In genomic region chr11:55170501-55170900, GRCm38 (mm10) we compare ENCODE assay signal across 23 mouse cellular contexts. TPM values are rescaled to one million over a fixed set of nuclear protein-coding genes. Genes with fewer than 3 reads are reported as not detected.
"Had no signal": no experiment of that assay in that cellular context is flagged by ENCODE, and none has a peak within 500 bp of the region (broad histone marks: within the 10 kb centered on the region; RNA-seq: fewer than 3 reads in every experiment).

No protein-coding gene starts in this region.

- DNase-seq: gastrocnemius, adult 2 months; gastrocnemius, postnatal 10 days; gastrocnemius, postnatal 25 days; heart, adult 18-20 months; heart, postnatal 10 days; heart, postnatal 4 days; kidney, adult 18-20 months; kidney, adult 8-10 months; kidney, postnatal 10 days; kidney, postnatal 25 days; kidney, postnatal 4 days; liver; liver, embryonic 13.5 days had no signal

RNA-seq across cellular contexts. Expression of gene Slc36a3, which starts 19.0 kb away (rescaled TPM):
- total RNA-seq: gastrocnemius, adult 2 months; gastrocnemius, postnatal 10 days; gastrocnemius, postnatal 25 days; gastrocnemius, postnatal 4 days; granulocyte monocyte progenitor cell, adult 5-6 weeks; heart, adult 18-20 months; heart, adult 8-10 months; heart, postnatal 10 days; heart, postnatal 25 days; heart, postnatal 4 days; layer of hippocampus, adult 2 months; layer of hippocampus, postnatal 10 days; layer of hippocampus, postnatal 25 days; left cerebral cortex, adult 2 months; left cerebral cortex, postnatal 14 days; left cerebral cortex, postnatal 36 days had no signal
